Mouse (Mus musculus) intestine, postnatal 0 days (tissue): ENCODE results near the gene Mapk9. TPM values are rescaled to one million over a fixed set of nuclear protein-coding genes. Genes with fewer than 3 reads are reported as not detected.

Experiments
- ATAC-seq: fragments of 200-750 bp; cut with Nextera tagmentation; 2 replicates; pipeline ENCODE4 v1.8.0; 2017; ENCODE audit warnings: mild to moderate bottlenecking, moderate TSS enrichment, moderate library complexity
- H3K27ac ChIP-seq: fragments of 300-500 bp; sonication (generic); 2 replicates; pipeline ENCODE4 v1.5.1; 2014; ENCODE audit warnings: mild to moderate bottlenecking, low read depth, low read length, moderate library complexity
- H3K27me3 ChIP-seq: fragments of 300-500 bp; sonication (generic); replicated peaks from 2 replicates; pipeline ENCODE4 v1.6.1; 2014; ENCODE audit warnings: low read length, mixed read lengths; ENCODE audit not compliant: control insufficient read depth, insufficient read depth
- H3K36me3 ChIP-seq: fragments of 300-500 bp; sonication (generic); 2 replicates; pipeline ENCODE4 v1.6.1; 2014; ENCODE audit warnings: mild to moderate bottlenecking, moderate library complexity; ENCODE audit not compliant: control insufficient read depth, insufficient read depth
- H3K4me1 ChIP-seq: fragments of 300-500 bp; sonication (generic); replicated peaks from 2 replicates; pipeline ENCODE4 v1.6.1; 2014; ENCODE audit warnings: antibody characterized with exemption, low read length, mixed read lengths; ENCODE audit not compliant: control insufficient read depth, insufficient read depth
- H3K4me2 ChIP-seq: fragments of 300-500 bp; sonication (generic); replicated peaks from 2 replicates; pipeline ENCODE4 v1.6.1; 2014; ENCODE audit warnings: low read depth, mild to moderate bottlenecking, moderate library complexity
- H3K4me3 ChIP-seq: fragments of 300-500 bp; sonication (generic); 2 replicates; pipeline ENCODE4 v1.5.1; 2014; ENCODE audit warnings: low read depth, low read length
- H3K9ac ChIP-seq: fragments of 300-500 bp; sonication (generic); 2 replicates; pipeline ENCODE4 v1.6.1; 2014; ENCODE audit warnings: mild to moderate bottlenecking, low read depth, low read length
- H3K9me3 ChIP-seq: fragments of 300-500 bp; sonication (generic); 2 replicates; pipeline ENCODE4 v1.6.1; 2016; ENCODE audit warnings: mixed run types; ENCODE audit not compliant: control insufficient read depth
- CTCF ChIP-seq: sonication (generic); IDR thresholded peaks from 2 replicates; pipeline ENCODE4 v1.5.1; 2016; ENCODE audit warnings: low read depth, mild to moderate bottlenecking, control low read depth, antibody characterized with exemption, moderate library complexity
- WGBS: fragments of 180-500 bp; shearing (Covaris S2); extraction: QIAGEN DNeasy Blood & Tissue Kit; methylation state at CpG from one replicate; pipeline ENCODE4 v1.1.7; 2014; 5-methylcytosine and 5-hydroxymethylcytosine counted together
- microRNA-seq: library from miRNA; unstranded; fragments of <30 nt; microRNA quantifications from one replicate; pipeline ENCODE4, GENCODE M21; 2016
- polyA plus RNA-seq: library from polyadenylated mRNA; unstranded; fragments of >200 nt; fragmentation: Nextera tagmentation; extraction: Ambion mirVana; gene quantifications from 2 replicates; pipeline ENCODE4 v1.2.1, GENCODE M21; 2015

The Mapk9 gene
- polyA plus RNA-seq, 1 experiment from 2014 or later, result 22.0 TPM

- H3K27ac ChIP-seq, result no peak overlapping the region
- H3K4me1 ChIP-seq, result no peaks in the 10 kb centered on the region
- no peak overlapping the region for H3K9ac ChIP-seq
- H3K36me3 ChIP-seq, result no peaks in the 10 kb centered on the region
- no peaks in the 10 kb centered on the region for H3K27me3 ChIP-seq
- TF ChIP-seq CTCF, result no peak
- no peak for ATAC-seq
- WGBS, result 82% methylated on average over 1 of the region's 1 CpGs
- H3K4me2 ChIP-seq, result no peak overlapping the region
- no peak overlapping the region for H3K4me3 ChIP-seq
- no peaks in the 10 kb centered on the region for H3K9me3 ChIP-seq
Measured at GRCm38 (mm10) chr11:49933811-49934210, 87.3 kb downstream of the Mapk9 start.

GRCm38 (mm10) chr11:49934322-49934721, 87.8 kb downstream of the Mapk9 start:
- no peaks in the 10 kb centered on the region for H3K36me3 ChIP-seq
- H3K27ac ChIP-seq, result no peak overlapping the region
- H3K27me3 ChIP-seq, result no peaks in the 10 kb centered on the region
- WGBS, result 61% methylated on average over 10 of the region's 10 CpGs
- no peak for TF ChIP-seq CTCF
- H3K9ac ChIP-seq, result no peak overlapping the region
- no peak overlapping the region for H3K4me3 ChIP-seq
- H3K4me2 ChIP-seq, result no peak overlapping the region
- H3K9me3 ChIP-seq, result no peaks in the 10 kb centered on the region
- ATAC-seq, result no peak
- no peaks in the 10 kb centered on the region for H3K4me1 ChIP-seq

Small RNA genes lying within 50 kb of the gene (microRNA-seq; reads per million reads assigned to microRNA genes)
- gene Gm23492, result not detected

Other genes with a start within 250 kb of the Mapk9 start
- gene Flt4, start 237.5 kb upstream of the Mapk9 start, polyA plus RNA-seq, result 3.9 and 4.0 TPM in 2 replicates
- gene Scgb3a1, start 183.1 kb upstream of the Mapk9 start, polyA plus RNA-seq, result 3.2 and 4.4 TPM in 2 replicates
- gene Cnot6, start 134.0 kb upstream of the Mapk9 start, polyA plus RNA-seq, result 27.2 and 31.3 TPM in 2 replicates
- 1.7 and 2.8 TPM in 2 replicates for gene Gfpt2, start 52.6 kb upstream of the Mapk9 start, polyA plus RNA-seq
- gene Rasgef1c, start 55.1 kb downstream of the Mapk9 start, polyA plus RNA-seq, result 0.44 and 0.78 TPM in 2 replicates
- 46.5 and 52.2 TPM in 2 replicates for gene Rnf130, start 178.6 kb downstream of the Mapk9 start, polyA plus RNA-seq